Mouse (Mus musculus) limb, embryonic 14.5 days (tissue): Measurements from ENCODE around the gene Cyb5d2. TPM values are rescaled to one million over a fixed set of nuclear protein-coding genes. Genes with fewer than 3 reads are reported as not detected.

Experiments
- ATAC-seq: fragments of 200-750 bp; cut with Nextera tagmentation; 2 replicates; pipeline ENCODE4 v1.8.0; 2017; ENCODE audit warnings: low read depth, moderate number of reproducible peaks, moderate TSS enrichment; ENCODE audit not compliant: low FRiP score
- DNase-seq: peaks from one replicate; pipeline ENCODE4 v3.0.0-alpha.2; 2015; ENCODE audit warnings: low spot score
- H3K27ac ChIP-seq: fragments of 300-500 bp; sonication (generic); replicated peaks from 2 replicates; pipeline ENCODE4 v1.5.1; 2014; ENCODE audit warnings: low read depth, mild to moderate bottlenecking, low read length, moderate library complexity, mixed read lengths
- H3K27me3 ChIP-seq: fragments of 300-500 bp; sonication (generic); 2 replicates; pipeline ENCODE4 v1.6.1; 2014; ENCODE audit warnings: low read length, mixed read lengths; ENCODE audit not compliant: control insufficient read depth, insufficient read depth
- H3K36me3 ChIP-seq: fragments of 300-500 bp; sonication (generic); 2 replicates; pipeline ENCODE4 v1.6.1; 2014; ENCODE audit warnings: mild to moderate bottlenecking, low read length, moderate library complexity, mixed read lengths; ENCODE audit not compliant: control insufficient read depth, insufficient read depth
- H3K4me1 ChIP-seq: fragments of 300-500 bp; sonication (generic); 2 replicates; pipeline ENCODE4 v1.6.1; 2014; ENCODE audit warnings: antibody characterized with exemption, low read length, mixed read lengths; ENCODE audit not compliant: control insufficient read depth, insufficient read depth
- H3K4me2 ChIP-seq: fragments of 300-500 bp; sonication (generic); replicated peaks from 2 replicates; pipeline ENCODE4 v1.6.1; 2014; ENCODE audit warnings: low read depth, mild to moderate bottlenecking, low read length, moderate library complexity; ENCODE audit not compliant: severe bottlenecking
- H3K4me3 ChIP-seq: fragments of 300-500 bp; sonication (generic); replicated peaks from 2 replicates; pipeline ENCODE4 v1.5.1; 2014; ENCODE audit warnings: low read length
- H3K9ac ChIP-seq: fragments of 300-500 bp; sonication (generic); 2 replicates; pipeline ENCODE4 v1.6.1; 2014; ENCODE audit warnings: mild to moderate bottlenecking, low read depth, low read length, moderate library complexity; ENCODE audit not compliant: severe bottlenecking
- H3K9me3 ChIP-seq: fragments of 300-500 bp; sonication (generic); 2 replicates; pipeline ENCODE4 v1.6.1; 2016; ENCODE audit warnings: low read length; ENCODE audit not compliant: control insufficient read depth
- POLR2A ChIP-seq: fragments of 200-500 bp; IDR thresholded peaks from 2 replicates; pipeline ENCODE4 v1.8.0; 2012; ENCODE audit warnings: inconsistent platforms, mild to moderate bottlenecking, moderate library complexity, borderline replicate concordance; ENCODE audit not compliant: insufficient read depth, insufficient read length; ENCODE audit errors: extremely low read depth
- WGBS: fragments of 180-500 bp; shearing (Covaris S2); extraction: QIAGEN DNeasy Blood & Tissue Kit; methylation state at CpG from one replicate; pipeline ENCODE4 v1.1.7; 2014; 5-methylcytosine and 5-hydroxymethylcytosine counted together
- polyA plus RNA-seq, 2 experiments: library from polyadenylated mRNA; depleted of rRNA in 1 of 2; stranded (reverse) in 1 of 2; unstranded in 1 of 2; fragments of >200 nt; fragmentation: Nextera tagmentation in 1 of 2; extraction: Ambion mirVana in 1 of 2; gene quantifications; 2 replicates each; pipeline versions ENCODE4 v1.2.1 to v1.2.3; 2012 to 2014

The Cyb5d2 gene
- polyA plus RNA-seq, 2 experiments: 4.5 to 5.0 TPM

GRCm38 (mm10) chr11:72769061-72769460 is 26.9 kb downstream of the Cyb5d2 start:
- H3K4me3 ChIP-seq: no peak overlapping the region
- DNase-seq (no peak), ATAC-seq (no peak)
- no peak for TF ChIP-seq POLR2A
- no peak overlapping the region for H3K4me2 ChIP-seq
- H3K9me3 ChIP-seq: no peaks in the 10 kb centered on the region
- no peaks in the 10 kb centered on the region for H3K4me1 ChIP-seq
- no peak overlapping the region for H3K27ac ChIP-seq
- no peaks in the 10 kb centered on the region for H3K27me3 ChIP-seq
- H3K9ac ChIP-seq: no peak overlapping the region
- peaks cover 28% of the 10 kb centered on the region for H3K36me3 ChIP-seq
- WGBS: 94% methylated on average over 3 of the region's 3 CpGs

GRCm38 (mm10) chr11:72767716-72768115 is 28.2 kb downstream of the Cyb5d2 start:
- H3K27ac ChIP-seq: no peak overlapping the region
- no peak overlapping the region for H3K4me3 ChIP-seq
- H3K4me2 ChIP-seq: no peak overlapping the region
- no peak for DNase-seq
- no peaks in the 10 kb centered on the region for H3K27me3 ChIP-seq
- no peaks in the 10 kb centered on the region for H3K9me3 ChIP-seq
- no peak for ATAC-seq
- 94% methylated on average over 8 of the region's 8 CpGs for WGBS
- H3K4me1 ChIP-seq: no peaks in the 10 kb centered on the region
- H3K36me3 ChIP-seq: peaks cover 41% of the 10 kb centered on the region
- H3K9ac ChIP-seq: no peak overlapping the region
- TF ChIP-seq POLR2A: no peak

GRCm38 (mm10) chr11:72764270-72764669 is 31.7 kb downstream of the Cyb5d2 start:
- Histone ChIP-seq H3K4me3 (no peak overlapping the region), H3K4me2 (no peak overlapping the region), H3K36me3 (peaks cover 69% of the 10 kb centered on the region), H3K27me3 (no peaks in the 10 kb centered on the region), H3K9ac (no peak overlapping the region), H3K27ac (no peak overlapping the region), H3K4me1 (no peaks in the 10 kb centered on the region), H3K9me3 (no peaks in the 10 kb centered on the region)
- no peak for ATAC-seq
- 90% methylated on average over 4 of the region's 4 CpGs for WGBS
- DNase-seq: no peak
- no peak for TF ChIP-seq POLR2A

DNA sequence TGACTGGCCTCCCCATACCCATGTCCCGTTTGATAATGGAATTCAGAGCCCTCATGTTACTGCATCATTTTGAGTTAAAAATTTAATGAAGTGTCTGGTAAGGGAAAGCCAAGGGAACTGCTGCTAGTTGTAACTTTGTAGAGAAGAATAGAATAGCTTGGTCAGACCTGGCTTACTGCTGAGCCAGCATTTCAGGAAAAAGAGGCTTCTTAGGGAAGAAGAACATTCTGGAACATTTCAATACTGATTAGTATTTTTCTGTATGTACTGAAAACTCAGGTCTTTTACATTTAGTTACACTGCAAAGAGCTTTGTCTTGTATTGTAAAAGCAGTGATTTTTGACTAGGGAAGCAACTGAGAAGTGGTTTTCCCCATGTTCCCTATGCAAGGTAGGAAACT is 35.2 kb downstream of the Cyb5d2 start:
- ATAC-seq: no peak
- no peak for TF ChIP-seq POLR2A
- DNase-seq: no peak
- Histone ChIP-seq H3K36me3 (peaks cover 87% of the 10 kb centered on the region), H3K4me1 (no peaks in the 10 kb centered on the region), H3K27me3 (no peaks in the 10 kb centered on the region), H3K27ac (no peak overlapping the region), H3K4me3 (no peak overlapping the region), H3K4me2 (no peak overlapping the region), H3K9me3 (no peaks in the 10 kb centered on the region), H3K9ac (no peak overlapping the region)
- 74% methylated on average over 1 of the region's 1 CpGs for WGBS

- H3K27me3 ChIP-seq: no peaks in the 10 kb centered on the region
- H3K9me3 ChIP-seq: no peaks in the 10 kb centered on the region
- no peak overlapping the region for H3K4me3 ChIP-seq
- no peak overlapping the region for H3K4me2 ChIP-seq
- no peaks in the 10 kb centered on the region for H3K4me1 ChIP-seq
- H3K9ac ChIP-seq: no peak overlapping the region
- ATAC-seq: no peak
- WGBS: 96% methylated on average over 6 of the region's 6 CpGs
- no peak overlapping the region for H3K27ac ChIP-seq
- peaks cover 97% of the 10 kb centered on the region for H3K36me3 ChIP-seq
- DNase-seq: no peak
- no peak for TF ChIP-seq POLR2A
These were observed 36.4 kb downstream of the Cyb5d2 start for GRCm38 (mm10) chr11:72759581-72759980.

DNA sequence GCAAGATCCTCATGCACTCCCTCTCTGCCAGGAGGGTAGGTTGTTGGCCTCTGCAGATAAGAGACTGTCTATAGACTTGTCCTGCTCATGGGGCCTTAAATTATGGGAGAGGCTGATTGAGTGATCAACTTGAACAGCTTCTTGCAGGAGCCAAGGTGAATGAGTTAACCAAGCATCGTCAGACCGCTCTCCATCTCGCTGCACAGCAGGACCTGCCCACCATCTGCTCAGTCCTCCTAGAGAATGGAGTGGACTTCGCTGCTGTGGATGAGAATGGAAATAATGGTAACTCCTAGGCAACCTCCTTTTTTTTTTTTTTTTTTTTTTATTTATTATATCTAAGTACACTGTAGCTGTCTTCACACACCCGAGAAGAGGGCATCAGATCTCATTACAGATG is 37.6 kb downstream of the Cyb5d2 start:
- Histone ChIP-seq H3K36me3 (peaks cover 97% of the 10 kb centered on the region), H3K27me3 (no peaks in the 10 kb centered on the region), H3K4me2 (no peak overlapping the region), H3K27ac (no peak overlapping the region), H3K4me1 (no peaks in the 10 kb centered on the region), H3K4me3 (no peak overlapping the region), H3K9ac (no peak overlapping the region), H3K9me3 (no peaks in the 10 kb centered on the region)
- TF ChIP-seq POLR2A: no peak
- WGBS: 97% methylated on average over 5 of the region's 5 CpGs
- DNase-seq (no peak), ATAC-seq (no peak)
